Mouse (Mus musculus) hindbrain, postnatal 0 days (tissue): ENCODE results near the gene Pus7l. TPM values are rescaled to one million over a fixed set of nuclear protein-coding genes. Genes with fewer than 3 reads are reported as not detected.

Experiments used
- ATAC-seq: fragments of 200-750 bp; cut with Nextera tagmentation; 2 replicates; pipeline ENCODE4 v1.8.0; 2017; ENCODE audit warnings: mild to moderate bottlenecking, moderate TSS enrichment, moderate library complexity
- DNase-seq: peaks from one replicate; pipeline ENCODE4 v3.0.0-alpha.2; 2015; ENCODE audit warnings: low spot score
- H3K27ac ChIP-seq: fragments of 300-500 bp; sonication (generic); 2 replicates; pipeline ENCODE4 v1.5.1; 2014; ENCODE audit warnings: mild to moderate bottlenecking
- H3K27me3 ChIP-seq: fragments of 300-500 bp; sonication (generic); 2 replicates; pipeline ENCODE4 v1.6.1; 2014; ENCODE audit warnings: low read length, mixed read lengths; ENCODE audit not compliant: insufficient read depth
- H3K36me3 ChIP-seq: fragments of 300-500 bp; sonication (generic); 2 replicates; pipeline ENCODE4 v1.6.1; 2014; ENCODE audit warnings: low read length, mixed read lengths; ENCODE audit not compliant: insufficient read depth
- H3K4me1 ChIP-seq: fragments of 300-500 bp; sonication (generic); 2 replicates; pipeline ENCODE4 v1.6.1; 2014; ENCODE audit warnings: antibody characterized with exemption, low read length, mixed read lengths; ENCODE audit not compliant: insufficient read depth
- H3K4me2 ChIP-seq: fragments of 300-500 bp; sonication (generic); 2 replicates; pipeline ENCODE4 v1.6.1; 2014; ENCODE audit warnings: low read depth, mild to moderate bottlenecking, low read length, moderate library complexity, mixed read lengths
- H3K4me3 ChIP-seq: fragments of 300-500 bp; sonication (generic); 2 replicates; pipeline ENCODE4 v1.5.1; 2014; ENCODE audit warnings: low read length
- H3K9ac ChIP-seq: fragments of 300-500 bp; sonication (generic); replicated peaks from 2 replicates; pipeline ENCODE4 v1.6.1; 2014; ENCODE audit warnings: mild to moderate bottlenecking, low read length, moderate library complexity, mixed read lengths
- H3K9me3 ChIP-seq: fragments of 300-500 bp; sonication (generic); 2 replicates; pipeline ENCODE4 v1.6.1; 2016; ENCODE audit warnings: low read length, mixed read lengths
- CTCF ChIP-seq: IDR thresholded peaks from 2 replicates; pipeline ENCODE4 v1.5.1; 2016; ENCODE audit warnings: antibody characterized with exemption, control low read depth, low read depth
- WGBS: fragments of 180-500 bp; shearing (Covaris S2); extraction: QIAGEN DNeasy Blood & Tissue Kit; methylation state at CpG from one replicate; pipeline ENCODE4 v1.1.7; 2014; 5-methylcytosine and 5-hydroxymethylcytosine counted together
- polyA plus RNA-seq: library from polyadenylated mRNA; unstranded; fragments of >200 nt; fragmentation: Nextera tagmentation; extraction: Ambion mirVana; gene quantifications from 2 replicates; pipeline ENCODE4 v1.2.1, GENCODE M21; 2015
- total RNA-seq: library from RNA; depleted of rRNA; stranded (reverse); fragments of >200 nt; gene quantifications from 2 replicates; pipeline ENCODE4 v1.2.3, GENCODE M21; 2014; rRNA removed

Pus7l gene
- total RNA-seq (3.0 and 3.7 TPM in 2 replicates), polyA plus RNA-seq (4.8 and 6.7 TPM in 2 replicates)

- Histone ChIP-seq H3K9ac (peak within 1 kb of the TSS; percentile 63), H3K27me3 (no peaks in the 10 kb centered on the region), H3K9me3 (no peaks in the 10 kb centered on the region), H3K4me1 (no peaks in the 10 kb centered on the region), H3K27ac (peak within 1 kb of the TSS; percentile 74), H3K4me3 (peak within 1 kb of the TSS; percentile 86), H3K4me2 (peak within 1 kb of the TSS; percentile 80), H3K36me3 (no peaks in the 10 kb centered on the region)
- peak; percentile 17 for TF ChIP-seq CTCF
- WGBS, result under 1% methylated on average over 45 of the region's 45 CpGs
- DNase-seq (peak; percentile 96), ATAC-seq (peak; percentile 99)
Measured at GRCm38 (mm10) chr15:94543409-94544051, at the start of gene Pus7l, which contains the start of gene Irak4. TSS of gene Pus7l (minus strand) at chr15:94543547. TSS of gene Irak4 (plus strand) at chr15:94543643.

GRCm38 (mm10) chr15:94591356-94591755 is 48.0 kb upstream of the Pus7l start:
- no peak for TF ChIP-seq CTCF
- no peaks in the 10 kb centered on the region for H3K4me1 ChIP-seq
- DNase-seq (no peak), ATAC-seq (no peak)
- no peaks in the 10 kb centered on the region for H3K27me3 ChIP-seq
- no peak overlapping the region for H3K27ac ChIP-seq
- no peaks in the 10 kb centered on the region for H3K36me3 ChIP-seq
- no peak overlapping the region for H3K4me2 ChIP-seq
- H3K9ac ChIP-seq, result no peak overlapping the region
- H3K9me3 ChIP-seq, result no peaks in the 10 kb centered on the region
- H3K4me3 ChIP-seq, result no peak overlapping the region
- 86% methylated on average over 4 of the region's 4 CpGs for WGBS

GRCm38 (mm10) chr15:94590083-94590482 is 46.7 kb upstream of the Pus7l start:
- Histone ChIP-seq H3K9me3 (no peaks in the 10 kb centered on the region), H3K4me3 (peak overlapping the region; percentile 75), H3K36me3 (peaks cover 11% of the 10 kb centered on the region; the same call in 1 of the 2 replicates), H3K9ac (0 out of 2 replicates have a peak overlapping the region, but pooled peaks have one; percentile 28), H3K27ac (peak overlapping the region; percentile 48; the same call in 1 of the 2 replicates), H3K27me3 (no peaks in the 10 kb centered on the region), H3K4me1 (no peaks in the 10 kb centered on the region), H3K4me2 (peak overlapping the region; percentile 59)
- 12% methylated on average over 8 of the region's 8 CpGs for WGBS
- DNase-seq (no peak), ATAC-seq (peak; percentile 27)
- TF ChIP-seq CTCF, result no peak

GRCm38 (mm10) chr15:94589219-94590075 is 46.1 kb upstream of the Pus7l start, which contains the start of gene Twf1:
TSS of gene Twf1 (minus strand) at chr15:94589889.
- no peaks in the 10 kb centered on the region for H3K4me1 ChIP-seq
- DNase-seq, result peak; percentile 99
- peak within 1 kb of the TSS; percentile 82 for H3K27ac ChIP-seq
- peak within 1 kb of the TSS; percentile 81 for H3K4me2 ChIP-seq
- peak within 1 kb of the TSS; percentile 85 for H3K9ac ChIP-seq
- under 1% methylated on average over 64 of the region's 70 CpGs for WGBS
- no peaks in the 10 kb centered on the region for H3K9me3 ChIP-seq
- no peaks in the 10 kb centered on the region for H3K27me3 ChIP-seq
- TF ChIP-seq CTCF, result peak; percentile 19
- H3K4me3 ChIP-seq, result peak within 1 kb of the TSS; percentile 75
- peak; percentile 100 for ATAC-seq
- peaks cover 17% of the 10 kb centered on the region; the same call in 1 of the 2 replicates for H3K36me3 ChIP-seq

DNA sequence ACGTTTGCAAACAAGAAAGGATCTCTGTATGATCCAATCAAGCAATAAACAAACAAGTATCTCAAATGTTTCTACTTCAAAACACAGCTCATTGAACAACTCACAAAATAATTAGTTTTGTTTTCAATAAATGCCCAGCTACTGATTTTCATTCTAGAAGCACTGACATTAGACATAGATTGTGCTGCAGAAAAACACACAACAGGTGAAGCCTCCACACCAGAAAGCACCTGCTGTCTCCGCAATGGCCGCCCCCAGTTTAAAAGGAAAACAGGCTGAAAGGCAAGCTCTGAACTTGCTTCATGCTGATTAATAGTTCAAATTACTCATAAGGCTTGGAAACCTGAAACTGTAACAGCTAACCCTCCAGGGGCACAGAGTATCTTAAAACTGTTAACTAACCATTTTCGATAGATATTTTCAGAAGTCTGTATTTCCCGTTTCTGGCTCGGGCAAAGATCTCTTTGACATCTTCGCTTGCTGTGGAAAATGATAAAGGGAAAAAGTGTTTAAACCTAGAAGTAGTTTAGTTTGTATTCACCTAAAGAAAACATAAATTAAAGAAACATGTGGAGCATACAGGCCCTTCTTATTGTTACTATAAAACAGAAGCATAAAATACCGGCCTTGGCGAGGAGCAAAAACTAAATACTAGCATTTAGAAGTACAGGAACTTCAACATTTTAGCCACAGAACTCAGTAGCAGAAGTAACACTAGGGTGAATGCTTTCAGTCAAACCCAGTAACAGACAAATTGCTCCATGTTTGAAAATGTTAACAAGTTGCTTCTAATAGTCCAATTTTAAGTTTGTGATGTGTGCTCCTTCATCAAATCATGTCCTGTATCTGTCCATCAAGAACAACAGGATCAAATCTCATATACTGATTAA is 44.7 kb upstream of the Pus7l start:
- no peaks in the 10 kb centered on the region for H3K4me1 ChIP-seq
- H3K4me3 ChIP-seq, result peak overlapping the region; percentile 13; the same call in 1 of the 2 replicates
- no peak for ATAC-seq
- peaks cover 30% of the 10 kb centered on the region for H3K36me3 ChIP-seq
- peak overlapping the region; percentile 81 for H3K4me2 ChIP-seq
- no peak overlapping the region for H3K27ac ChIP-seq
- no peak for TF ChIP-seq CTCF
- 86% methylated on average over 9 of the region's 9 CpGs for WGBS
- no peak overlapping the region for H3K9ac ChIP-seq
- H3K9me3 ChIP-seq, result no peaks in the 10 kb centered on the region
- no peak for DNase-seq
- no peaks in the 10 kb centered on the region for H3K27me3 ChIP-seq

GRCm38 (mm10) chr15:94584738-94585137 is 41.4 kb upstream of the Pus7l start:
- H3K4me1 ChIP-seq, result no peaks in the 10 kb centered on the region
- peak; percentile 36; the same call in 1 of the 2 replicates for TF ChIP-seq CTCF
- H3K9ac ChIP-seq, result no peak overlapping the region
- H3K4me3 ChIP-seq, result no peak overlapping the region
- H3K27ac ChIP-seq, result no peak overlapping the region
- no peaks in the 10 kb centered on the region for H3K9me3 ChIP-seq
- H3K36me3 ChIP-seq, result peaks cover 55% of the 10 kb centered on the region
- 86% methylated on average over 4 of the region's 4 CpGs for WGBS
- H3K27me3 ChIP-seq, result no peaks in the 10 kb centered on the region
- DNase-seq, result peak; percentile 12
- no peak for ATAC-seq
- no peak overlapping the region for H3K4me2 ChIP-seq
